Mouse (Mus musculus): ENCODE results near the gene Snf8.

Gene Snf8

GRCm38 (mm10) chr11:96034596-96035052, at the start of gene Snf8:
Snf8 (plus strand) TSS chr11:96034885.
- peak; percentile 97 to 98 for DNase-seq (ENCODE audit: low spot score in 2 of 2)

- DNase-seq (ENCODE audit: low spot score in 2 of 2) = no peak
Observed at GRCm38 (mm10) chr11:95987854-95988447, 46.7 kb upstream of the Snf8 start.

- no peak for DNase-seq (ENCODE audit: low spot score in 2 of 2)
Observed at GRCm38 (mm10) chr11:95988533-95988932, 46.2 kb upstream of the Snf8 start.

GRCm38 (mm10) chr11:95989864-95990263, 44.8 kb upstream of the Snf8 start:
- DNase-seq (ENCODE audit: low spot score in 2 of 2) = no peak

- no peak for DNase-seq (ENCODE audit: low spot score in 2 of 2)
Observed at GRCm38 (mm10) chr11:95990431-95990830, 44.3 kb upstream of the Snf8 start.

- DNase-seq (ENCODE audit: low spot score in 2 of 2) = no peak
Observed at GRCm38 (mm10) chr11:95990886-95991708, 43.6 kb upstream of the Snf8 start.

GRCm38 (mm10) chr11:95994151-95994550, 40.5 kb upstream of the Snf8 start:
- DNase-seq (ENCODE audit: low spot score in 2 of 2) = no peak

- no peak for DNase-seq (ENCODE audit: low spot score in 2 of 2)
Observed at GRCm38 (mm10) chr11:96003100-96003900, 31.4 kb upstream of the Snf8 start.

GRCm38 (mm10) chr11:96003969-96004792, 30.5 kb upstream of the Snf8 start:
- no peak for DNase-seq (ENCODE audit: low spot score in 2 of 2)

GRCm38 (mm10) chr11:96004793-96005402, 29.8 kb upstream of the Snf8 start:
- no peak for DNase-seq (ENCODE audit: low spot score in 2 of 2)

GRCm38 (mm10) chr11:96005403-96006271, 29.0 kb upstream of the Snf8 start, which contains the start of gene Igf2bp1:
Igf2bp1 (minus strand) TSS chr11:96005940.
- no peak for DNase-seq (ENCODE audit: low spot score in 2 of 2)

- no peak for DNase-seq (ENCODE audit: low spot score in 2 of 2)
Observed at GRCm38 (mm10) chr11:96006367-96006851, 28.3 kb upstream of the Snf8 start.

- no peak for DNase-seq (ENCODE audit: low spot score in 2 of 2)
Observed at GRCm38 (mm10) chr11:96006852-96007515, 27.7 kb upstream of the Snf8 start.

- no peak for DNase-seq (ENCODE audit: low spot score in 2 of 2)
Observed at GRCm38 (mm10) chr11:96007516-96008235, 27.0 kb upstream of the Snf8 start.

- no peak for DNase-seq (ENCODE audit: low spot score in 2 of 2)
Observed at GRCm38 (mm10) chr11:96008827-96009226, 25.9 kb upstream of the Snf8 start.

GRCm38 (mm10) chr11:96011982-96012381, 22.7 kb upstream of the Snf8 start:
- DNase-seq (ENCODE audit: low spot score in 2 of 2) = no peak

- DNase-seq (ENCODE audit: low spot score in 2 of 2) = no peak
Observed at GRCm38 (mm10) chr11:96015421-96015820, 19.3 kb upstream of the Snf8 start.

GRCm38 (mm10) chr11:96017941-96018351, 16.7 kb upstream of the Snf8 start:
- DNase-seq (ENCODE audit: low spot score in 2 of 2) = peak; percentile 27 to 40

All from right cerebral cortex, adult 2 months (tissue).